Mouse (Mus musculus) CH12.LX (cell line): ENCODE measurements around the gene Sec24a. TPM values are rescaled to one million over a fixed set of nuclear protein-coding genes. Genes with fewer than 3 reads are reported as not detected.

Experiments used
- DNase-seq: peaks from one replicate; pipeline ENCODE4 v3.0.0-alpha.2; 2013; ENCODE audit errors: extremely low read depth
- H3K27ac ChIP-seq: 2 replicates; pipeline ENCODE4 v1.5.1; 2012; ENCODE audit warnings: low read depth, mild to moderate bottlenecking, control low read depth, moderate library complexity; ENCODE audit not compliant: insufficient read depth
- H3K27me3 ChIP-seq: replicated peaks from 2 replicates; pipeline ENCODE3; 2012; ENCODE audit warnings: inconsistent platforms
- H3K36me3 ChIP-seq, 2 experiments: replicated peaks in 1 of 2; 2 replicates each; pipeline versions ENCODE3 to v1.6.1; 2012; ENCODE audit warnings: inconsistent platforms in 1 of 2, low read length in 1 of 2, mild to moderate bottlenecking in 1 of 2, mixed read lengths in 1 of 2, moderate library complexity in 1 of 2; ENCODE audit not compliant: control insufficient read depth in 1 of 2, insufficient read depth in 1 of 2
- H3K4me1 ChIP-seq, 2 experiments: 2 replicates each; pipeline ENCODE4 v1.6.1; 2012; ENCODE audit warnings: inconsistent platforms in 1 of 2, moderate library complexity in 1 of 2; ENCODE audit not compliant: insufficient read depth in 2 of 2, control insufficient read depth in 1 of 2
- H3K4me2 ChIP-seq: 2 replicates; pipeline ENCODE4 v1.6.1; 2012; ENCODE audit warnings: low read depth, mild to moderate bottlenecking, control low read depth; ENCODE audit not compliant: poor library complexity, insufficient read depth, severe bottlenecking
- H3K4me3 ChIP-seq, 3 experiments: fragments of 150-350 bp in 1 of 3; sonication (generic) in 1 of 3; replicated peaks in 1 of 3; 2 replicates each; pipeline versions ENCODE3 to v1.5.1; 2011 to 2012; ENCODE audit warnings: low read depth in 2 of 3, low read length in 2 of 3, mild to moderate bottlenecking in 2 of 3, moderate library complexity in 2 of 3, control low read depth in 1 of 3, improper control_type of control experiment in 1 of 3, inconsistent platforms in 1 of 3, mixed read lengths in 1 of 3; ENCODE audit not compliant: poor library complexity in 1 of 3
- H3K79me2 ChIP-seq: replicated peaks from 2 replicates; pipeline ENCODE4 v1.6.1; 2012; ENCODE audit warnings: mild to moderate bottlenecking, moderate library complexity; ENCODE audit not compliant: control insufficient read depth, poor library complexity, insufficient read depth, severe bottlenecking; ENCODE audit errors: extremely low read depth
- H3K9ac ChIP-seq: 2 replicates; pipeline ENCODE4 v1.6.1; 2012; ENCODE audit warnings: low read depth, mild to moderate bottlenecking, control low read depth, moderate library complexity; ENCODE audit not compliant: insufficient read depth
- H3K9me3 ChIP-seq: replicated peaks from 2 replicates; pipeline ENCODE3; 2012; ENCODE audit warnings: low read length, inconsistent platforms, mixed read lengths
- BHLHE40 ChIP-seq: IDR thresholded peaks from 2 replicates; pipeline ENCODE4 v1.6.1; 2011; ENCODE audit warnings: mild to moderate bottlenecking, low read depth, low read length, improper control_type of control experiment
- CHD1 ChIP-seq: IDR thresholded peaks from 2 replicates; pipeline ENCODE4 v1.6.1; 2012; ENCODE audit warnings: low read depth, low read length, improper control_type of control experiment, inconsistent platforms
- CTCF ChIP-seq, 2 experiments: IDR thresholded peaks in 1 of 2; conservative IDR thresholded peaks in 1 of 2; 2 replicates each; pipeline ENCODE4 v1.5.1; 2011 to 2012; ENCODE audit warnings: low read depth in 2 of 2, low read length in 2 of 2, improper control_type of control experiment in 1 of 2, inconsistent platforms in 1 of 2, mild to moderate bottlenecking in 1 of 2, moderate library complexity in 1 of 2
- E2F4 ChIP-seq: IDR thresholded peaks from 2 replicates; pipeline ENCODE4 v1.6.1; 2011; ENCODE audit warnings: low read depth, low read length, improper control_type of control experiment; ENCODE audit not compliant: insufficient replicate concordance
- EP300 ChIP-seq: IDR thresholded peaks from 2 replicates; pipeline ENCODE4 v1.6.1; 2011; ENCODE audit warnings: low read length, improper control_type of control experiment
- ETS1 ChIP-seq: conservative IDR thresholded peaks from 2 replicates; pipeline ENCODE4 v1.6.1; 2012; ENCODE audit warnings: low read depth, mild to moderate bottlenecking, inconsistent platforms, low read length, improper control_type of control experiment, moderate library complexity
- HCFC1 ChIP-seq: IDR thresholded peaks from 2 replicates; pipeline ENCODE4 v1.6.1; 2012; ENCODE audit warnings: low read depth, mild to moderate bottlenecking, inconsistent platforms, low read length, improper control_type of control experiment
- IRF4 ChIP-seq: IDR thresholded peaks from 2 replicates; pipeline ENCODE4 v1.6.1; 2014; ENCODE audit warnings: low read depth, mild to moderate bottlenecking, inconsistent platforms, low read length, improper control_type of control experiment
- MAFK ChIP-seq: IDR thresholded peaks from 2 replicates; pipeline ENCODE4 v1.6.1; 2011; ENCODE audit warnings: low read length, improper control_type of control experiment; ENCODE audit not compliant: insufficient replicate concordance
- MAX ChIP-seq: IDR thresholded peaks from 2 replicates; pipeline ENCODE4 v1.6.1; 2011; ENCODE audit warnings: low read length, improper control_type of control experiment
- MAZ ChIP-seq: IDR thresholded peaks from 2 replicates; pipeline ENCODE4 v1.6.1; 2012; ENCODE audit warnings: low read depth, mild to moderate bottlenecking, inconsistent platforms, low read length, improper control_type of control experiment, moderate library complexity
- MEF2A ChIP-seq: IDR thresholded peaks from 2 replicates; pipeline ENCODE4 v1.6.1; 2014; ENCODE audit warnings: low read depth, mild to moderate bottlenecking, inconsistent platforms, low read length, improper control_type of control experiment, borderline replicate concordance
- MXI1 ChIP-seq: IDR thresholded peaks from 2 replicates; pipeline ENCODE4 v1.6.1; 2011; ENCODE audit warnings: mild to moderate bottlenecking, low read depth, low read length, improper control_type of control experiment
- MYC ChIP-seq: IDR thresholded peaks from 2 replicates; pipeline ENCODE4 v1.6.1; 2011; ENCODE audit warnings: low read depth, mild to moderate bottlenecking, improper control_type of control experiment, low read length
- NELFE ChIP-seq: IDR thresholded peaks from 2 replicates; pipeline ENCODE4 v1.6.1; 2011; ENCODE audit warnings: low read depth, low read length, improper control_type of control experiment
- NRF1 ChIP-seq: IDR thresholded peaks from 2 replicates; pipeline ENCODE4 v1.6.1; 2014; ENCODE audit warnings: low read depth, mild to moderate bottlenecking, inconsistent platforms, low read length, improper control_type of control experiment, moderate library complexity
- PAX5 ChIP-seq: IDR thresholded peaks from 2 replicates; pipeline ENCODE4 v1.6.1; 2012; ENCODE audit warnings: low read length, inconsistent platforms, mixed read lengths
- POLR2A ChIP-seq: IDR thresholded peaks from 2 replicates; pipeline ENCODE4 v1.6.1; 2011; ENCODE audit warnings: low read depth, mild to moderate bottlenecking, improper control_type of control experiment, low read length
- POLR2AphosphoS2 ChIP-seq: IDR thresholded peaks from 2 replicates; pipeline ENCODE4 v1.6.1; 2011; ENCODE audit warnings: low read depth, low read length, improper control_type of control experiment
- RAD21 ChIP-seq: IDR thresholded peaks from 2 replicates; pipeline ENCODE4 v1.6.1; 2011; ENCODE audit warnings: low read depth, mild to moderate bottlenecking, low read length, improper control_type of control experiment, moderate library complexity
- RCOR1 ChIP-seq: conservative IDR thresholded peaks from 2 replicates; pipeline ENCODE4 v1.6.1; 2012; ENCODE audit warnings: low read depth, mild to moderate bottlenecking, inconsistent platforms, low read length, improper control_type of control experiment
- SIN3A ChIP-seq: IDR thresholded peaks from 2 replicates; pipeline ENCODE4 v1.6.1; 2012; ENCODE audit warnings: low read length, improper control_type of control experiment, inconsistent platforms
- TBP ChIP-seq: conservative IDR thresholded peaks from 2 replicates; pipeline ENCODE4 v1.6.1; 2011; ENCODE audit warnings: low read depth, low read length, improper control_type of control experiment
- TCF12 ChIP-seq: IDR thresholded peaks from 2 replicates; pipeline ENCODE4 v1.6.1; 2014; ENCODE audit warnings: low read depth, mild to moderate bottlenecking, inconsistent platforms, low read length, improper control_type of control experiment
- UBTF ChIP-seq: IDR thresholded peaks from 2 replicates; pipeline ENCODE4 v1.6.1; 2012; ENCODE audit warnings: low read depth, mild to moderate bottlenecking, inconsistent platforms, low read length, improper control_type of control experiment, moderate library complexity
- ZMIZ1 ChIP-seq: IDR thresholded peaks from 2 replicates; pipeline ENCODE4 v1.6.1; 2012; ENCODE audit warnings: low read depth, mild to moderate bottlenecking, inconsistent platforms, low read length, improper control_type of control experiment
- dilution Hi-C: fragments of 300-500 bp; cut with MboI; formaldehyde crosslinking; loops from 2 replicates; pipeline ENCODE4 v1.14.3; 2020; ENCODE audit warnings: low sequenced_read_pairs; ENCODE audit not compliant: extremely low pct_unique_long_range_greater_than_20kb, extremely low pct_ligation_motif_present
- in situ Hi-C: fragments of 300-500 bp; cut with MboI; formaldehyde crosslinking; loops from 3 replicates; pipeline ENCODE4 v1.14.3; 2019; ENCODE audit warnings: low sequenced_read_pairs, low pct_ligation_motif_present, low pct_unique_long_range_greater_than_20kb, mixed read lengths
- polyA plus RNA-seq: library from polyadenylated mRNA; unstranded; fragments of >175 nt; gene quantifications from 2 replicates; pipeline ENCODE4 v1.2.1, GENCODE M21; 2012; ENCODE audit warnings: low read depth; ENCODE audit not compliant: insufficient read length
- total RNA-seq, 2 experiments: library from RNA; depleted of rRNA; stranded (reverse); fragments of 300-350 nt in 1 of 2; fragments of >200 nt in 1 of 2; gene quantifications; 2 replicates each; pipeline ENCODE4 v1.2.3; 2012 to 2014

The Sec24a gene
- total and polyA plus RNA-seq, 3 experiments: 5.5 to 16.8 (median 6.3) TPM

DNA sequence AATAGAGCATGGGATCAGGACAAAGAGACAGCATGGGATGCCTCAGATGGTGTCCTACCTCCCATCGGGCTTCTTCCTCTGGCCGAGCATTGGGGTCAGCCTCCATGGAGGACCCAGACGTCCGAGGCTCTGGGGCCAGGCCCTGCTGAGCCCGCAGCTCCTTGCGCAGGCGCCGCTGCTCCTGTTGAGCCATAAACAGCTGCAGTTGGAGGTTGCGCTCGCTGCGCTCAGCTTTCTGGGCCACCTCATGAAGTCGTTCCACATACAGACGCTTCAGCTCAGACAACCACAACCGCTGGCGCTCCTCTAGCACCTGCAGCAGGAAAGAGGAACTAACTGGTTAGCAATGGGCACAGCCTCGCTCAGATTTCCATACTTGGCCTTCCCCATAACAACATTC lies 119.2 kb downstream of the Sec24a start:
- Histone ChIP-seq H3K4me2 (peak overlapping the region; percentile 2), H3K9ac (peak overlapping the region; percentile 39), H3K27me3 (no peaks in the 10 kb centered on the region)

DNA sequence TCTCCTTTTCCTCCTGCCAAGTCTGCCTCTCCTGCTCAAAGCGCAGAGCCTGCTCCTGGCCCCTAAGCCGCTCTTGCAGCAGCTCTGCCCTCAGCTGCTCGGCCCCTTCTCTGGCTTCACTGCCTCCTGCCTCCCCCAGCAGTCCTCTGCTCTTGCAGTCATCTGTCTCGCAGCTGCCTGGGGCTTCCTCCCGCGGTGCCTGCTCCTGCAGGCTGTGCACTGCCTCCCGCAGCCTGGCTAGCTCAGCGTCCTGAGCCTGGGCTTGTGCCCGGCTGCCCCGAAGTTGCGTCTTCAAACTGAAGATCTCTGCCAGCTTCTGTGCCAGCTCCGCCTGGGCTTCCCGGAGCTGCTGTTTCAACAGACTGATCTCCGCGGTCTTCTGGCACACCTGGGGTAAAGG lies 119.7 kb downstream of the Sec24a start:
- in situ Hi-C loops (no loop called here), dilution Hi-C loops (no loop called here)
- H3K9me3 ChIP-seq: no peaks in the 10 kb centered on the region
- no peaks in the 10 kb centered on the region for H3K27me3 ChIP-seq
- TF ChIP-seq PAX5 (no peak), ETS1 (no peak)
- peaks cover 41 to 95% of the 10 kb centered on the region in 2 experiments for H3K4me1 ChIP-seq
- peak overlapping the region; percentile 2 for H3K4me2 ChIP-seq
- peak overlapping the region; percentile 39 for H3K9ac ChIP-seq
- H3K27ac ChIP-seq: peak overlapping the region; percentile 93
- peak overlapping the region; percentile 14 to 37 (median 15) for H3K4me3 ChIP-seq
- H3K36me3 ChIP-seq: peaks cover 15 to 61% of the 10 kb centered on the region in 2 experiments
- DNase-seq: no peak
- H3K79me2 ChIP-seq: 0 out of 2 replicates have a peak, but pooled peaks cover 4% of the 10 kb centered on the region

More for the DNA sequence above, 119.2 kb downstream of the Sec24a start:
- dilution Hi-C loops: no loop called here
- peak; percentile 99 for DNase-seq
- Histone ChIP-seq H3K4me1 (peaks cover 46 to 98% of the 10 kb centered on the region in 2 experiments), H3K4me3 (peak overlapping the region; percentile 14 to 37 (median 15)), H3K27ac (peak overlapping the region; percentile 93), H3K79me2 (0 out of 2 replicates have a peak, but pooled peaks cover 6% of the 10 kb centered on the region), H3K36me3 (peaks cover 15 to 61% of the 10 kb centered on the region in 2 experiments), H3K9me3 (no peaks in the 10 kb centered on the region)
- TF ChIP-seq EP300 (peak; percentile 90), SIN3A (peak; percentile 58), ETS1 (peak; percentile 79), MAZ (peak; percentile 62; the same call in 1 of the 2 replicates), ZMIZ1 (no peak), E2F4 (no peak), MXI1 (peak; percentile 60; the same call in 1 of the 2 replicates), UBTF (peak; percentile 92), POLR2AphosphoS2 (no peak), CTCF (conservative IDR thresholded peaks at IDR 0.05 in 1 of 2, IDR thresholded peaks at IDR 0.05 in 1 of 2; ENCODE audit: low read depth in 2 of 2, low read length in 2 of 2) (no peak), TCF12 (peak; percentile 97), CHD1 (0 out of 2 replicates have a peak, but pooled peaks have one; percentile 85), RAD21 (no peak; the same call in 1 of the 2 replicates), NELFE (peak; percentile 78), MAFK (no peak), MEF2A (peak; percentile 76), HCFC1 (0 out of 2 replicates have a peak, but pooled peaks have one; percentile 24), POLR2A (peak; percentile 68), IRF4 (peak; percentile 62; the same call in 1 of the 2 replicates), RCOR1 (peak; percentile 45; the same call in 1 of the 2 replicates), MYC (peak; percentile 83; the same call in 1 of the 2 replicates), MAX (peak; percentile 72), NRF1 (peak; percentile 95), TBP (peak; percentile 90), BHLHE40 (peak; percentile 71)
- in situ Hi-C loops: no loop called here
